Mouse (Mus musculus): ENCODE measurements at regions not wholly inside any gene's neighbourhood (a gene's known extent, or its start where the extent isn't known, plus 50 kb on each side); places are given as distances from the start of the nearest gene placed in this dataset.

DNA sequence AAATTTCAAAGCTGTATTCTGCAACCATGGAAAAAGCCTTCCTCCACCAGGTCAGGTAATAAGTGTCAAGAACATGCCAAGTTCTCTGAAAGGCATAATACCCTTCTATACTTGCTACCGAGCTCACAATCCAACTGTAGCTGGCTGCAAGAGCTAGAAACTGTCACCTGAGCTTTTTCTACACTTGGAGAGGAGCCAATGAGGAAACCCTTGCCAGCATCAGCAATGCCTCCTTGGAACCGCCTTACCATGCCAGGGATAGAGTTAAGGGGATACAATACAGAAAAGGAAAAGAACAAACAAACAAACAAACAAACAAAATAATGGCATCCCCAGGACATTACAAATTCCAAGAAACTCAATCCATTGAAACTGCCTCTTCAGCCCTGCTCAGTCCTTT, 62.5 kb upstream of the Ccn2 start:
- no peak for ATAC-seq (ENCODE audit: low FRiP score, low read depth)
- Histone ChIP-seq H3K36me3 (no peaks in the 10 kb centered on the region), H3K4me1 (no peaks in the 10 kb centered on the region), H3K9me3 (no peaks in the 10 kb centered on the region), H3K4me3 (no peak overlapping the region), H3K27ac (replicated peaks) (no peak overlapping the region), H3K4me2 (replicated peaks) (no peak overlapping the region), H3K27me3 (no peaks in the 10 kb centered on the region), H3K9ac (replicated peaks) (no peak overlapping the region)
- 92% methylated on average over 2 of the region's 2 CpGs for WGBS

DNA sequence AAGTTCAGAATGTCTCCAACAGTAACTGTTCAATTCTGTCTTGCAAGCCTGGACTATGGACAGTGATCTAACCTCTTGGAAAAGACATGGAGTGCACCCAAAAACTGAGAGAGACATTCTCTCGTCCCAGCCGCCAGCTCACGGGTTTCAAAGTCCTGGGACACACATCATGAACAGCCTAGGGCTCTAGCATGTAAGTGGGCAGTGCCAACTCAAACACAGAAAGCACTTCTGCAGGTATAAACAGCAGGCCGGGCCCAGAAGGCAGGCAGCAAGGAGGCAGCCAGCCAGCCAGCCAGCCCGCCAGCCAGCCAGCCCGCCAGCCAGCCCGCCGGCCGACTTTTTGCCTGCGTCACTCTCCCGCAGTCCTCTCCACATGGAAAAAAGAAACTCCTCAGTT, 60.3 kb upstream of the Ccn2 start:
- Histone ChIP-seq H3K9me3 (no peaks in the 10 kb centered on the region), H3K4me2 (replicated peaks) (no peak overlapping the region), H3K4me3 (no peak overlapping the region), H3K9ac (replicated peaks) (no peak overlapping the region), H3K27ac (replicated peaks) (no peak overlapping the region), H3K27me3 (no peaks in the 10 kb centered on the region), H3K36me3 (no peaks in the 10 kb centered on the region), H3K4me1 (no peaks in the 10 kb centered on the region)
- no peak for ATAC-seq (ENCODE audit: low FRiP score, low read depth)
- WGBS = 93% methylated on average over 11 of the region's 11 CpGs

DNA sequence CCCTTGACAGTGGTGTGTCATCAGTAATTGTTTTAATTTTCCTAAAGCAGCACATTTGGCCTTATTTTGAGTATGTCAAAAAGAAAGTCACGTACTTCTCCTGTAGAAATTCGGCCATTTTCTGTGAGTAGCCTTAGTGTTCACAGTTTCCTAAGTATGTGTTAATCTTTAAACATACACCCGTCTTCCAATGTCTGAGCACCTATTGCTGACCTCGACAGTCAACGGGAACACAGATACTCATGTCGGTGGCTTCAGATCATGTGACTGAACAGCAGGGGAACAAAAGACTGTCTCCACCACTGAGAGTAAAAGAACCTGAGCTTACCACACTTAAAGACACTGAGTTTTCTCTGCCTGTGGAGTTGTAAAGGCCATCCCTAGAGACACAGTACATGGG, 59.8 kb upstream of the Ccn2 start:
- H3K9ac ChIP-seq (replicated peaks) = no peak overlapping the region
- WGBS = 88% methylated on average over 6 of the region's 6 CpGs
- H3K36me3 ChIP-seq = no peaks in the 10 kb centered on the region
- no peak overlapping the region for H3K4me3 ChIP-seq
- no peak overlapping the region for H3K27ac ChIP-seq (replicated peaks)
- H3K9me3 ChIP-seq = no peaks in the 10 kb centered on the region
- no peaks in the 10 kb centered on the region for H3K27me3 ChIP-seq
- no peak overlapping the region for H3K4me2 ChIP-seq (replicated peaks)
- no peaks in the 10 kb centered on the region for H3K4me1 ChIP-seq
- no peak for ATAC-seq (ENCODE audit: low FRiP score, low read depth)

DNA sequence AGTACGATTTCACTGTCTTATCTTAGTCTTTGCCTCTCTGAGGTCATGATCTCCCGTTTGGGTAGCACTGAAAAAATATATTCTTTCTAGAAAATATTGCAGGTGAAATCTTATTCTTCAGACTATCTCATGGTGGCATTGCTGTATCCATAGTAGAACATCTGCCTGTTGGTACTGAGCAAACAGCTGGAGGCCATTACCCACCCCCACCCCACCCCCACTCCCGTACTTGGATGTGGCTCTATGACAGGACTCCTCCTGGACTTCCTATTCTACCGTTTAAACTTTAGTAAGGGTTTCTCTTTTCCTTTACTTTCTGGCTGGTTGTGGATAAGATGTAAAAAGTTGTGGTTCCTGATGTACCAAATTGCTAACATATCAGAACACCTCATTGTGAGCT, 53.3 kb upstream of the Ccn2 start:
- H3K27ac ChIP-seq (replicated peaks) = no peak overlapping the region
- 83% methylated on average over 4 of the region's 4 CpGs for WGBS

More for the DNA sequence above, 53.3 kb upstream of the Ccn2 start:
- Histone ChIP-seq H3K27me3 (no peaks in the 10 kb centered on the region), H3K4me3 (no peak overlapping the region), H3K4me1 (no peaks in the 10 kb centered on the region), H3K4me2 (replicated peaks) (no peak overlapping the region), H3K9ac (replicated peaks) (no peak overlapping the region), H3K36me3 (no peaks in the 10 kb centered on the region), H3K9me3 (no peaks in the 10 kb centered on the region)
- ATAC-seq (ENCODE audit: low FRiP score, low read depth) = no peak

Data from midbrain, embryonic 12.5 days (tissue).